Mouse (Mus musculus): ENCODE results near the gene Adamtsl2.

Gene Adamtsl2

DNA sequence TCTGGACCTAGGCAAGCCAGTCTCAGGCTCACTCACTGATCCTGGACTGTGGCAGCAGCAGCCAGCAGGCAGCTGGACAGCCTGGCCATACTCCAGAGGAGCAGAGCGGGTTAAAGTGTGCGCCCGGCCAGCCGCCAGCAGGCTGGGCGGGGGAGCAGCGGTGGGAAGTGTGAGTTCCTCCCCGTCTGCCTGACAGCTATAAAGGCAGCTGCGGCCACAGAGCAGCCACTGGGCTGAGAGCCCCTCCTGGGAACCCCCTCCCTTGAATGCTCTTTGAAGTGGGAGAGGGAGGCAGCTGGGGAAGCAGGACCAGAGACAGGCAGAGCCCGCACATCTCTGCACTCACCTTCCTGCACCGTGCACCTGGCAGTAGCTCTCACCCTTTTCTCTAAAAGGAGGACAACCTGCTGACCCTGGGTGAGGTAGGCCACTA, at the start of gene Adamtsl2:
Gene Adamtsl2, plus strand, starts transcription at position 228 of the 433 bp plus-strand sequence.
- DNase-seq: peak; percentile 44

DNA sequence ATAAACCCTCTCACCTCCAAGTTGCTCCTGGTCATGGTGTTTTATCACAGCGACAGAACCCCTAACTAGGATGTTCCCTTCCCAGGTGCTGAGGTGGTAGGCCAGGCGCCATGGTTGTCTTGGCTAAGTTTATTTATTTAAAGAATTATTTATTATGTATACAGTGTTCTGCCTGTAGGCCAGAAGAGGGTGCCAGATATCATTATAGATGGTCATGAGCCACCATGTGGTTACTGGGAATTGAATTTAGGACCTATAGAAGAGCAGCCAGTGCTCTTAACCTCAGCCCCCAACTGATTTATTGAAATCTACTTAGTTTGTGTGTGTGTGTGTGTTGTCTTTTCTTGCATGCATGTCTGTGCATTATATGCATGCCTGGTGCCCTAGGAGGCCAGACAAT, 46.8 kb upstream of the Adamtsl2 start:
- DNase-seq: no peak

DNA sequence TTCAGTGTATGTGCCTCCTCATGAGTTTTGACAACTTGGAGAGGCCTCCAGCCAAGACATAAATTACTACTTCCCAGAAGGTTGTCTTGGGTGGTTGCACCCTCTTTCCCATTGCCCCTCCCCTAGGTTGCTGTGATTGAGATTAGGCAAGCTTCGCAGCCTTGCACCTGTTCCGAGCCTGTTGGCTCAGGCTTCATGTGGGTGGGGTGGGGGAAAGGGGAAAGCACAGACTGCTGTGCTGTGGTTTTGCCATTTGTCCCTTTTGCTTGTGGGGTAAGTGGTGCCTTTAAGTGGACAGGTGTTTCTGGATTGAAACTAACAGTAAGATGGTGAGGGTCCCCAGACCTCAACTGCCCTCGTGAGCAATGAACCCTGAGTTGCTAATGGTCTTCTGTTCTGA, 43.2 kb upstream of the Adamtsl2 start:
- no peak for DNase-seq

DNA sequence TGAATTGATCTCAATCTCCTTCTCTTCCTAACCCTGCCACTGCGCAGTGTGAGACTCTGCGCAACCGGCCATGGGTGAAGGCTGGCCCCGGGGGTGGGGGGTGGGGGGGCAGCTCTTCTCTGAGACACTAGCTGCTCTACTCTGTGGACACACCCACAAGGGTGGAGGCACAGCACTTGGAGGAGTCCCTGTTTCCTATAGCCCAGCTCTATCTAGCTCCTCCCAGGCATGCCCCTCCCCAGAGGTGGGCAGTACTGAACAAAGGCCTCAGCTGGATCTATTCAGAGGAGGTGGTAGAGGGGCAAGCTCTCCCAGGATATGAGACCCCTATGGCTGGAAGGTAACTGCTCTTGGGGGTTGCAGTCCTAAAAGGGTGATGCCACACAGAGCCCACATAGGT, 42.2 kb upstream of the Adamtsl2 start:
- no peak for DNase-seq

DNA sequence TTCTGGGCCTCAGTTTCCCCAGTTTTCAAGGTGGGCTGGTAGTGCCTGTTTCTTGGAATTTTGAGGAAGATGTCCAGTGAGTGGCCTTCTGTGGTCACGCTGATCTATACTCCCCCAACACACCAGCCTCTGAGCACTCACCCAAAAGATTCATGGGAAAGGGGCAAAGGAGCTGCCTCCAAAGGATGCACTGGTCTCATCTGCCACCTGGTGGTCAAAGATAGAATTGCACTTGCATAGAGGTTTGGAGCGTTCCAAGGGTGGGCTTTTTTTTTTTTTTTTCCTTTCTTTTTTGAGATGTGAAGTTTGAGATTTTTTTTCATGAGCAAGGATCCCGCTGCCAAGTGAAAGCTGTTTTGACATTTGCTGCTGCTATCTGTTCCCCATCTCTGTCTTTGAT, 40.6 kb upstream of the Adamtsl2 start:
- DNase-seq: no peak

DNA sequence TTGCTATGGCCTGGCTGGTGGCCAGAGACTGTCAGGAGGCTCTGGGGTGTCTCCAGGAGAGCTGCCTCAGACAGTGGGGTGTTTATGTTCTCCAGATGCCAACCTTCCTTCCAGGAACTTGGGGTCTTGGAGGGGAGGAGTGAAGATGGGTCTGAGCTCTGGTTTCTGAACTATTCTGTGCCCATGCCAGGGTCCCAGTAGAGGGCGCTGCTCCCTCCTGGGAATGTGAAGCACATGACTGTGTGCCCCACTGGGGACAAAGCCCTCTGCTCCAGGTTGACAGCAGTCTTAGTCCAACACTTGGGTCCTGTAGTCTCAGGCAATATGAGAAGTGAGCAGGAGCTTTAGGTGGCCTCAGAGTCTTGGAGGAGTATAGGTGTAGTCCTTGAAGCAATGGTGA, 39.9 kb upstream of the Adamtsl2 start:
- DNase-seq: no peak

DNA sequence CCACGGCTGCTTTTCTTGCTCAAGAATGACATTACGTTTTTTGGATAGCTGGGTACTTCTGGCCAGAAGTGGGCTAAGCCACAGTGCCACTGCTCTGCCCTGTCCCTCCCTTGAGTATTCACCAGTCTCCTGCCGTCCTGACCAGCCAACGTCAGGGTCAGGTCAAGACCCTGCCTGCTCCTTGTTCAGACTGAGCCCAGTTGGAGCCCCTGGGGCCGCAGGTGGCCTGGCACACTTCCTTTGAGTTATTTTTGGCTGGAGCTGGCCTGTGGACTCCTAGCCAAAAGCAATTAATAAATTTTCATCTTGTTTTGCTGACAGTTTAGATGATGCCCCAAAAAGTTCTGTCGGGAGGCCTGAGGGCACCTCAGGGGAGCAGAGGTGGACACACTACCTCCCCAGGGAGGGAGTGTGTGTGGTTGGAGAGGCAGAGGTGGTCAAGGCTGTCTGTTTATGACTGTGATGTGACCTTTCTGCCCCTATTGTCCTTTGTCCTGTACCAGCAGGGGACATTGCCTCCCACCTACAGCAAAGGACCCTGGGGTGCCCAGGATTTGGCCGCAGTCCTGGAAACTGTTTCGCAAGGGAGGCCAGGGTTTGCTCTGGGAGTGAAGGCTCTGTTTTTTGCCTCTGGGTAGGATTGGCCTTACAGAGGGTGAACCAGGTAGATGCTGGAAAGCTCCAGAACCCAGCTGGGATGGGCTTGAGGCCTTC, 36.9 kb upstream of the Adamtsl2 start:
- no peak for DNase-seq

DNA sequence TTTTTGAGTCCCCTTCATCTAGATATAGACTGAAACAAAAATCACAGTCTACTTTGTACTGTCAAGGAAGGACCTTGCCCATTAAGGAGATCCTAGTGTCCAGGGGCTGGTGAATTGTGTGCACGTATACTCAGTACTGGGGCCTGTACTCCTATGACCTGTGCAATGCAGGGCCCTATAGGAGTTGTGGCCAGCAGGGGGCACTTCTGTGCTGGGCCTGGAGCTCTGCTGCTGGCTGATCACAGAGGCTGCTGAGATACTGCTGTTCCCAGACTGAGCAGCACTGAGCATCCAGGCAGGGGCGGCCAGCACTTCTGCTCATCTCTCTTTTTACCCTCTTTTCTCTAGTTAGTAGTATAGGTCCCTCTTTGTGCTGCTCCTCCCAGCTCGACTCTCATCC, 35.7 kb upstream of the Adamtsl2 start:
- DNase-seq: peak; percentile 90

DNA sequence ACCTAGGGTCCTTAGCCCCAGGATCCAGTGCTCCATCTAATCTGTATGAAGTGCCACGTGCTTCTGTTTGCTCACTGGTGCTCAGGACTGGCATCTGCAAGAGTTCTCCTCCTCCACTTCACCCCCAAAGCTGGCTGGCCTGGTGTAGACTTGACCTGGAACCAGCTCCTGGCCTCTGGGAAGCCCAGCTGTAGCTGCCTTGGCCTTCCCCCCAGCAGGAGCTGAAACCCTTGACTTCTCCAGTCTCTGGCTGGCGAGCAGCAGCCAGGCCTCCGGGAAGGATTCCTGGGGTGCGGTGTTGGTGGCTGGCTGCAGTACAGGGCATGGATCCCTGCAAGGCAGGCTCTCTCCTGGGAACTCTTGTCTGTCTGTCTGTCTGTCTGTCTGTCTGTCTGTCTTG, 35.0 kb upstream of the Adamtsl2 start:
- no peak for DNase-seq

DNA sequence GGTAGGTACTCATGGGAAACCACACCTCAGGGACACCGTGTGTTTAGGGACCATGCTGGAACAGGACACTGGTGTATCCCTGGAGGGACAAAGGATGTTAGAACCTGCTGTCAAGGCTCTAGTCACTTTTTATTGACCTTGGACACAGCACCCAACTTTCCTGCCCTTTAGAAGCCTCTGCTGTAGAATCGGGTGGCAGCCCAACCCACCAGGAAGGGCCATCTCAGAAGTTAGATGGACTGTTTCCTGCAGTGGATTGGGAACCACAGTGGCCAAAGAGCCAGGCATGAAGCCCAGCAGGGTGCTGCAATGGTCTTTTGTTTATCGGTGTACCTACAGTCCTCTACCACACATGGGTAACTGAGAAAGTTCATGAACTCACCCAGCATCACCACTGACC, 34.5 kb upstream of the Adamtsl2 start:
- no peak for DNase-seq

DNA sequence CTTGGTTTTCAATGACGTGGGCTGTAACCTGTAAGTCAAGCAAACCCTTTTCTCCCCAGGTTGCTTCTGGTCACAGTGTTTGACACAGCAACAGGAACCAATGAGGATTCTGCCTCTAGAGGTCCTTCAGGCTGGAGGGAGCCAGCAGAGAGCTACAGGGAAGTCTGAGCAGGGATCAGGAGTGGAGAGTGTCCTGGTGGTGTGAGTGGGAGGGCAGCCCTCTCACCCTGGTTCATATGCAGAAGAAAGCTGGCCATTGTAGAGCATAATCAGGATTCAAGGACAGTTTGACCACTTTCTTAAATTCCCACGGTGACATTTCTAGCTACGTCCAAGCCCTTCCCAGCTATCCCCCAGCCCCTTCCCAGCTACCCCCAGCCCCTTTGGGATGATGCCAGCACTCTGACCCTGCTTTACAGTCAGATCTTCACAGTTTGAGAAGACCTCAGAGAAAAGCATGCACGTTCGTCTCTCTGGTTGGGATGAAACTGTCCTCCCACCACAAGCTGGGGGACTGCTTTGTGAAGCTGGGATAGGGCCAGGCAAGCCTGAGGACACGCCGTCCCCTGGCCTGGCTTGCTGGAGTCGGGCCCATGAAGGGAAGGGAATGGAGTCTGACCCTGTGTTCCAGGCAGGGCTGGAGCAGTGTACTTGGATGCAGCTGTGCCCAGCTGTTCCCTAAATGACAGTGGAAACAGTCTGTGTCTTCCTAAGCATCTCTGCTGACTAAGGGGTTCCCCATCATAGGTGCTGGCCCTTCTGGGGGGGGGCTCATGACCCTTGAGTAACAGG, 33.0 kb upstream of the Adamtsl2 start:
- DNase-seq: no peak

DNA sequence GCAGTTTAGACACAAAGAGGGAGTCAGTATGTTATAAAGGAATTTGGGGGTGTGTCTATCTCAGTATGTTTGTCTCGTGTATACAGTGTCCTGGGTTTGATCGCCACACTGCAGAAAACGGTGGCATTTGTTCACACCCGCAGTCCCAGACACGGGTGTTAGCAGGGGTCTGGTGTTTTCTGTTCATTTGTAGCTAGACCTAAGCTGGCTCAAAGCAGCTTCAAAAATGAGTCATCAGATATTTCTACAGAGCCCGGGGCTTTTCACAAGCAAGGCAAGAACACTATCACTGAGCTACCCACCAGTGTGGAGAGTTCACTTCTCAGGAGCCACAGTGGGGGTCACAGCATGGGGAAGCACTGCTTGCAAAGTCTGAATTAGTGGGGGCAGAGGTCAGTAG, 29.8 kb upstream of the Adamtsl2 start:
- DNase-seq: no peak

DNA sequence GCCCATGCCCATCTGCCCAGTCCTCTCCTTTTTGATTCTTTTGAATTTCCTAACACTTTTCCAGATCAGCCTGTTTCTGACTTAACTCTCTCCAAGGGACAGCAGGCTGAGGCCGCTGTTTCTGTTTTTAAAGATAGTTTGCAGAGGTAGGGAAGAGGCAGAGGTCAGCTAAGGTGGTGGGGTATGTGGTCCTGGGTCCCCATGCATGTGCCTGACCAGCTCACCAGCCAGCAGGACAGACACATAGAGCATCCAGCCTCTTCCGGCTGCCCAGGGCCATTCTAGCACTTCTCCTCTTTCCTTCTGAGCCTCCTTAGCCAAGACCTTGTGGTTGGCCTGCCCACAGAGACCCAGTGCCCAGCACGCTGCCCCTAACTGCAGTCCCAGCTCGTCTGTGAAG, 20.9 kb upstream of the Adamtsl2 start:
- no peak for DNase-seq

DNA sequence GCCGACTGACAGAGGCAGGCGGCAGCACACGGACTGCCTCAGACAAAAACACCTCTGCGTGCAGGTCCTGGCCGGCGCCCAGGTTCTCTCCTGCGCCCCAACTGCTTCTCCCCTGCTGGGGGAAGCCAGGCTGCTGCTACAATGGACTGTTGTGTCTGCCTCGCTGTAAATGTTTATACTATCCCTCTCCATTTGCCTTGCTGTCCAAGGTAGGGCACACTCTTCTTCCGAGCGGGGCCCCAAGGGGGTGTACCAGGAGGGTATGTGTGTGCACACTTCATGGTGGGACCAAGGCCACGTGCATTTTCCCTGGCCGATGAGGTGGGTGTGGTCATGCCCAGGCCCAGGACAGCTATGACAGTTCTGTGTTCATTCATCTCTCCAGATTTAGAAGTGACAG, 20.4 kb upstream of the Adamtsl2 start:
- DNase-seq: no peak

DNA sequence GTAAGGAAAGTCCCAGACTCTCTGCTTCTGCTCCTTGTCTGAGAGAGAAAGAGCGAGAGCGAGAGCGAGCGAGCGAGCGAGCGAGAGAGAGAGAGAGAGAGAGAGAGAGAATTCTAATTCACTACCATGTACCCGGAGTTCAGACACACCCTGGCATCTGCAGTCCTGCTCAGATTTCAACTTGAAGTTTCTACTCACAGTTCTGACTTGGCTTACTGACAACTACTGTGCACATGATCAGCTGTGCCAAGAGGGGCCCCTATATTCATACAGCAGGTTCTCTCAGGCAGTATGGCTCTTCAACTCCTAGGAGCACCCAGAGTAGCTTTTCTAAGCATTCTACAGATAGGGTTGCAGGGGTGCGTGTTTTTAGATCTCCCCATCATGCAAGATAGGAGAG, 20.0 kb upstream of the Adamtsl2 start:
- no peak for DNase-seq

DNA sequence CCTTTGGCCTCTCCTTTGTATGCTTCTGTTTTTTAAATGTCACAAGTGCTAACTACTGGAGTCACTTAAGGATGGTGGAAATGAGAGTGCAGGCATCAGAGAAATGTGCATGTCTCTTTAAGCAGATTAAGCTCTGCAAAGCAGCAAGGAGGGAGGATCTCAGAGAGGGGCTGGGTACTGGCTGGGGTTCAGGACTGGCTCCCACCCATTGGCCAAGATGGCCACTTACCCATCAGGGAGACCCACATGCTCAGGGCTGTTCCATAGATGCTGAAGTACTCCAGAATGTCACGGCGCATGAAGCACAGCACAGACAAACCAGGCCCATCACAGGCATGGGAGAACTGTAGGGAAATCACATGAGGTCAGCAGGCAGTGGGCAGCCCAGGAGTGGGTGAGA, 12.1 kb upstream of the Adamtsl2 start:
- no peak for DNase-seq

DNA sequence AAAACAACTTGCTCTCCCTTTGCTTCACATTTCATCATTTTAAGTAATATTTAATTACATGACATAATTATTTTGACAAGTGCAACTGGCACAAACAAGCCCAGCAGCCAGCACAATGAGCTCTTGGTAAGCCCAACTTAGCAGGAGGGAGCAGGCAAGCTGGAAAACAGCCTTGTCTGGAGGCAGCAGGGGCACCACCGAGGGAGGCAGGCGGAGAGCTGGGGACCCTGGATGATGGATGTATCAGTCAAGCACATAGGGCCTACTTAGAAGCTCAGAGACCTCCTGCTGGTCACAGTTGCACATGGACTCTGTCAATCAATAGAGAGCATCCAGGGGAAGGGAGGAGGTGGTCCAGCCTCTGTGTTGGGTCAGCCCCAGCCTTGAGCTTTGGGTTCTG, 11.2 kb upstream of the Adamtsl2 start:
- no peak for DNase-seq

DNA sequence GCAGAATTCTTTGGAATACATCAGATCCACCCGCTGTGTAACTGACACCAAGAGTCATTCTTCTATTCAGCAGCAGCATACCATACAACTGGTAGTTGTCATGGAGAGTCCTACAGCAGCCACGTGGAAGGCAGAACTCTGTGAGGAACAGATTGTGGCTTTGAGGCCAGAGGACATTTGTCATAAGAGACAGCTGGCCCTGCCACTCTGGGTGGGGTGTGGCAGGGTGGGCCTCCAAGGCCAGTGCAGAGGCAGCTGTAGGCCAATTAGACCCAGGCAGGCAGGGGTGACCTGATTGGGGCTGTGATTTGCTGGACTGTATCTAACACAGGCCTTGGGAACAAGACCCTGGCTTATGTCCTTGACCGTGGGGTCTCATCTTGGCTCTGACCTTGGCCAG, 9.5 kb upstream of the Adamtsl2 start:
- DNase-seq: no peak

DNA sequence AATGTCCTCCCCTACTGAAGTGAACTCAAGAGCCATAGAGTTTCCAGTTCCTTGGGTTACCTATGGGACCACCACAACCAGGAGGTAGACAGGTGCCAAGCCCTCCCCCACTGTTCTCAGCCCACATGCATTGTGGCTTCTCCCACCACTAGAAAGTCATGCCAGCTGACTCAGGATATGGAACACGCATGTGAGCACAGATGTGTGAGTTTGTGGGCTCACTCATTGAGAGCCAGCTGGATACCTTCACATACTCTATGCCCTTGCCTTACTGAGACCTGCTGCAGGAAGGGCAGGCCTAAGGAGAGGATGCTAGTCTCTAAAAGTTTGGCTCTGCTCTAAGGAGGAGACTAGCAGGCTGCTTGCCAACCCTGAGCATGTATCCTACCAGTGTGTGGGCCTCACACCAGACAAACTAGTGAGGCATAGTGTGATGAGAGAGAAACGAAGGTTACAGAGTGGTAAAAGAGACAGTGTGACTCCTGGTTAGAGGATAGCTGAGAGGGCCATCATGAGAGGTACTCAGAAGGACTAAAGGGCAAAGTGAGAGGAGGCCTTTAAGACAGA, 8.8 kb upstream of the Adamtsl2 start:
- DNase-seq: no peak

DNA sequence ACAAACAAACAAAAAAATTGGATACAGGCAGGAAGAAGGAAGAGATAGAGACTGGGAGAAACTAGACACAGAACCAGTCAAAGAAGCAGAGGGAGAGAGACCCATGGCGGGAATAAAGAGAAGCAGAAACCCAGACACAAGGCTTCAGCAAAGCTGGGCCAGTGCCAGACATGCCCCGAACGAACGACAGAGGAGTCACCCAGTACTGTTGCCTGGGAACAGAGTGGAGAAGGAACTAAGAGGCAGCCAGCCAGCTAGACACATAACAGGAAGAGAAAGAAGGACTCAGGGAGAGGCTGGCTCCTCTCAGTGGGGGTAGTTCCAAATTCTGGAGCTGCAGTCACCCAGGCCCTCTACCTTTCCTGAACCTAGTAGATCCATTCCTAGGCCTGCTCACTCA, 8.0 kb upstream of the Adamtsl2 start:
- peak; percentile 95 for DNase-seq

DNA sequence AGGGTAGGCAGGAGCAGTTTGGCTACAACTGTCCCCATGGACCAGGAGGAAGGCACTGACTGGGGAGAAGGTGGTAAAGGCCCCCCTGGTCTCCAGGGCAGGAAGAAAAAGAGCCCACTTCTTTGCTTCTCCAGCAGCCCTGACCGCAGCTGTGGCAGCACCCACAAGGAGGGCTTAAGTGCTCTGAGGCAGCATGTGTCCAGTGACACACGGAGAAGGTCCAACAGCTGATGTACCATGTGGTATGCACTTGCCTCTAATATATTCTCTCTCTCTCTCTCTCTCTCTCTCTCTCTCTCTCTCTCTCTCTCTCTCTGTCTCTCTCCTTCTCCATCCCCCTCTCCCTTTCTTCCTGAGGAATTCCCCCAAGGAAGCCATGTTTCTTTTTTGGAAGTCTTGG, 7.2 kb upstream of the Adamtsl2 start, which contains the start of gene Mymk:
Gene Mymk, minus strand, starts transcription at position 202 of the 400 bp plus-strand sequence.
- DNase-seq: no peak

DNA sequence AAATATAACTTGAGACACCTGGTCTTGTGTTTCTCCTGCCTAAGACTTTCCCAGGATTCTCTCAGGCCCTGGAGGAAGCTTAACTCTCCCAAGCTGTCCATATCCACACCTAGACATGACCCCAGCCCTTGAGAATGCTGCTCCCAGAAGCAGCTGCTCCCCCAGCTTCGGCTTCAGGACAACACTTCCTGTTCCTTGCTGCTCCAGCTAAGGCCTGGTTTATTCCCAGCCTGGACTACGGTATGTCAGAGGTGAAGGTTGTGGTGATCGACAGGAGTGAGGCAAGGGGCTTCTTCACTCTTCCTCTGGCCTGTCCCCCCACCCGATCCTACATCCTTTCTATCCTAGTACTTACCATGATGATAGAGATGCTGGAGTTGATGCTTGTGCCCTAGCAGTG, 5.8 kb upstream of the Adamtsl2 start:
- no peak for DNase-seq

DNA sequence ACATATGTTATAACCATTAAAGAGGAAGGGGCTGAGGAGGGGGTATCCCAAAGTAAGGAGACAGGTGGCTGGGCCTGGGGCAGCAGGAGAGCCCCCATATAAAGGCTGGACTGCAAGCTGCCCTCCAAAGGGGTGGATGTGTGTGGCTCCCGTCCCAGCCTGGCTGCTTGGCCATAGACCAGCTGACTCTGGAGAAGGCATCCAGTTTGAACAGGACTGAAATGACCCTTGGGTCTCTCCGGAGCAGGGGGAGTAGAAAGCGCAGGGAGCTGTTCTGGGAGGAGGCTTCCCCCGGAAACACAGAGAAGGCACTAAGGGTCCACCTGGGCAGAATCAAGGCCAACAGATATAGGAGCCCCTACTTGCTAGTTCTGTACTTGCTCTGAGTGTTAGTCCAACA, 4.4 kb upstream of the Adamtsl2 start:
- DNase-seq: no peak

DNA sequence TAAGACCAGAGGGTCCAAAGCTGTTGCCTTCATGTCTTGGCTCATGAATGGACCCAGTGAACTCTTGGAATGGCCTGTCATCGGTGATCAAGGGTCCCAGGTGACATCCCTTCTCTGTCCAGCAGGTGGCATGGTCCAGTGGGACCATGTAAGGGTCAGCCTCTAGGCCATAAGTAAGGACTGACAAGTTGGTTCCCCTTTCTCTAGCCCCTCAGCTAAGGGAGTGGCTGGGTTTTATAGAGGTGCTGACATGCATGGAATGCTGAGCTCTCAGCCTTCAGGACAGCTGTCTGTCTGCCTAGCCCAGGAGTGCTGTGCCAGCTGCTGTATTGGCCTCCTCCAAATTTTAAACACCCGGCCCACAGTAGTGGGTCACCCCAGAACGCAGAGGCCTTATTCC, 3.7 kb upstream of the Adamtsl2 start:
- peak; percentile 47 for DNase-seq

Data from layer of hippocampus, adult 9-11 months (tissue).